Mouse (Mus musculus) liver, postnatal 0 days (tissue): Measurements from ENCODE around the gene Myo1d. TPM values are rescaled to one million over a fixed set of nuclear protein-coding genes. Genes with fewer than 3 reads are reported as not detected.
A peak's percentile ranks its signal among the peaks of the same experiment; 100 is the strongest.

Experiments used
- ATAC-seq: fragments of 200-750 bp; cut with Nextera tagmentation; 2 replicates; pipeline ENCODE4 v1.8.0; 2017; ENCODE audit warnings: mild to moderate bottlenecking, moderate library complexity
- DNase-seq: peaks from one replicate; pipeline ENCODE4 v3.0.0-alpha.2; 2016
- H3K27ac ChIP-seq: fragments of 300-500 bp; sonication (generic); 2 replicates; pipeline ENCODE4 v1.5.1; 2014; ENCODE audit warnings: antibody characterized with exemption, moderate library complexity, mild to moderate bottlenecking, low read depth
- H3K27me3 ChIP-seq: fragments of 300-500 bp; sonication (generic); 2 replicates; pipeline ENCODE4 v1.6.1; 2014; ENCODE audit warnings: low read length, control low read depth, mixed read lengths; ENCODE audit not compliant: insufficient read depth
- H3K36me3 ChIP-seq: fragments of 300-500 bp; sonication (generic); replicated peaks from 2 replicates; pipeline ENCODE4 v1.6.1; 2014; ENCODE audit warnings: mild to moderate bottlenecking, control low read depth, low read length, moderate library complexity, mixed read lengths; ENCODE audit not compliant: insufficient read depth
- H3K4me1 ChIP-seq: fragments of 300-500 bp; sonication (generic); 2 replicates; pipeline ENCODE4 v1.6.1; 2014; ENCODE audit warnings: antibody characterized with exemption, mild to moderate bottlenecking, control low read depth; ENCODE audit not compliant: insufficient read depth
- H3K4me2 ChIP-seq: fragments of 300-500 bp; sonication (generic); 2 replicates; pipeline ENCODE4 v1.6.1; 2014; ENCODE audit warnings: low read depth, mild to moderate bottlenecking, low read length, moderate library complexity, mixed read lengths
- H3K4me3 ChIP-seq: fragments of 300-500 bp; sonication (generic); 2 replicates; pipeline ENCODE4 v1.5.1; 2014; ENCODE audit warnings: low read depth, low read length
- H3K9ac ChIP-seq: fragments of 300-500 bp; sonication (generic); replicated peaks from 2 replicates; pipeline ENCODE4 v1.6.1; 2014; ENCODE audit warnings: mild to moderate bottlenecking, moderate library complexity
- H3K9me3 ChIP-seq: fragments of 300-500 bp; sonication (generic); 2 replicates; pipeline ENCODE4 v1.6.1; 2016; ENCODE audit warnings: mild to moderate bottlenecking, control low read depth, low read length, mixed read lengths
- CTCF ChIP-seq: sonication (generic); IDR thresholded peaks from 2 replicates; pipeline ENCODE4 v1.5.1; 2016; ENCODE audit warnings: antibody characterized with exemption, low read depth
- EP300 ChIP-seq: IDR thresholded peaks from 2 replicates; pipeline ENCODE4 v1.6.1; 2016; ENCODE audit warnings: antibody characterized with exemption, low read depth, mild to moderate bottlenecking
- WGBS: fragments of 180-500 bp; shearing (Covaris S2); extraction: QIAGEN DNeasy Blood & Tissue Kit; methylation state at CpG from one replicate; pipeline ENCODE4 v1.1.7; 2014; ENCODE audit not compliant: insufficient replicate concordance; 5-methylcytosine and 5-hydroxymethylcytosine counted together
- polyA plus RNA-seq: library from polyadenylated mRNA; unstranded; fragments of >200 nt; fragmentation: Nextera tagmentation; extraction: Ambion mirVana; gene quantifications from 2 replicates; pipeline ENCODE4 v1.2.1, GENCODE M21; 2015

The Myo1d gene
- polyA plus RNA-seq, 1 experiment from 2014 or later: 4.6 TPM

DNA sequence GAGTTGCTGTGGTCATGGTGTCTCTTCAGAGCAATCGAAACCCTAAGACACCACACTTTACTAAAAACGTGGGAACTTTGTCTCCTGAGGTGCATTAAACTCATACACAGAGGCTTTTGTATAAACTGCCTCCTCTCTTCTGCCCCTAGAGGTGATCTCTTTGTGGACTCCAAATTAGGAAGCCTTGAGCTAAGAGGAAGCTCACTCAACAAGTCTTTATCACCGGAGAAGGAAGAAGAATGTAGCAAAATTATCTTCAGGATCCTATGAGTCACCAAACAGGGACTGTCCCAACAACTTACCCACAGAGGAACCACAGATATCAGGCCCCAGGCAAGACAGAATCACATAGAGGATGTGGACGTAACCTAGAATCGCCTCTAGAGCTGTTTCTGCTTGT, 5.8 kb upstream of the Myo1d start:
- H3K36me3 ChIP-seq: no peaks in the 10 kb centered on the region
- no peak for DNase-seq
- WGBS: 42% methylated on average over 5 of the region's 5 CpGs
- peaks cover 26% of the 10 kb centered on the region for H3K4me1 ChIP-seq
- H3K9me3 ChIP-seq: no peaks in the 10 kb centered on the region
- no peak overlapping the region for H3K4me3 ChIP-seq
- H3K4me2 ChIP-seq: no peak overlapping the region
- TF ChIP-seq EP300 (no peak), CTCF (peak; percentile 59)
- ATAC-seq: no peak
- no peak overlapping the region for H3K9ac ChIP-seq
- H3K27ac ChIP-seq: peak overlapping the region; percentile 95
- H3K27me3 ChIP-seq: no peaks in the 10 kb centered on the region

DNA sequence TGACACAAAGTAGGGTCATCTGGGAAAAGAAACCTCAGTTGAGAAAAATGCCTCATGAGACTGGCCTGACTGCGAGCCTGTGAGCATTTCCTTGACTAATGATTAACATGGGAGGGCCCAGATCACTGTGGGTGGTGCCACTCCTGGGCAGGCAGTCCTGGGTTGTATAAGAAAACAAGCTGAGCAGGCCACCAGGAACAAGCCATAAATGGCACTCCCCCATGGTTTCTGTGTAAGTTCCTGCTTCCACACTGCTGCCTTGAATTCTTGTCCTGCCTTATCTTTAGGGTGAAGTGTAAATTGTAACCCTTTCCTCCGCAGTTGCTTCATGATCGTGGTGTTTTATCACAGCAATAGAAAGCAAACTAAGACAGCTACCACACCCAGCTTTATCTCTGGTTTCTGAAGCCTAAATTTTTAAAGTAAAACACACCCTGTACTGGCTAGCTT, 4.5 kb upstream of the Myo1d start:
- Histone ChIP-seq H3K36me3 (no peaks in the 10 kb centered on the region), H3K4me3 (peak overlapping the region; percentile 2), H3K27me3 (no peaks in the 10 kb centered on the region), H3K4me2 (peak overlapping the region; percentile 60), H3K27ac (peak overlapping the region; percentile 95), H3K4me1 (peaks cover 22% of the 10 kb centered on the region; the same call in 1 of the 2 replicates), H3K9ac (peak overlapping the region; percentile 61), H3K9me3 (no peaks in the 10 kb centered on the region)
- peak; percentile 74 for DNase-seq
- TF ChIP-seq EP300 (0 out of 2 replicates have a peak, but pooled peaks have one; percentile 51), CTCF (no peak)
- peak; percentile 62 for ATAC-seq
- 16% methylated on average over 3 of the region's 3 CpGs for WGBS

DNA sequence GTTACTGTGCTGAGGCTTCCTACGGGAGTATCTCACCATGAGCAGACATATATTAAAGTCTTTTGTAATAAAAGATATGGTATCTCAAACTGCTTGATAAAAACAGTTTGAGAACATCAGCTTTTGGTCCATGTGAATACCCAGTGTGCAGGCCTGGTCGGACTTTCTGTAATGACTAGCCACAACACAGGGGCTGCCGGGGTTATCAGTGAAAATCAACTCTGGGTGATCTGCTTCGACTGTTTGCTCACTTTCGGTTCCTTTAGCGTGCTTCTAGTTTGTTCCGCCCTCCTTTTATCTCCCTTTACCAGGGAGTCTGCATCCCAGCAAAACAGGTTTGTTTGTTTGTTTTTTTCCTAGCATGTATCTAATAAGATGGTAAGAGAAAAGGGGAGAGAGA, 3.6 kb upstream of the Myo1d start:
- ATAC-seq: no peak
- peak; percentile 35 for DNase-seq
- peak overlapping the region; percentile 60 for H3K4me2 ChIP-seq
- TF ChIP-seq CTCF (no peak), EP300 (peak; percentile 16; the same call in 1 of the 2 replicates)
- H3K9ac ChIP-seq: no peak overlapping the region
- no peaks in the 10 kb centered on the region for H3K36me3 ChIP-seq
- H3K27ac ChIP-seq: peak overlapping the region; percentile 95
- peaks cover 22% of the 10 kb centered on the region; the same call in 1 of the 2 replicates for H3K4me1 ChIP-seq
- no peaks in the 10 kb centered on the region for H3K9me3 ChIP-seq
- 33% methylated on average over 7 of the region's 7 CpGs for WGBS
- H3K27me3 ChIP-seq: no peaks in the 10 kb centered on the region
- no peak overlapping the region for H3K4me3 ChIP-seq

GRCm38 (mm10) chr11:80781535-80781934, 1.7 kb upstream of the Myo1d start:
- no peak overlapping the region for H3K4me3 ChIP-seq
- ATAC-seq (no peak), DNase-seq (no peak)
- WGBS: 91% methylated on average over 2 of the region's 2 CpGs
- H3K4me2 ChIP-seq: no peak overlapping the region
- H3K27me3 ChIP-seq: no peaks in the 10 kb centered on the region
- H3K9ac ChIP-seq: no peak overlapping the region
- H3K9me3 ChIP-seq: no peaks in the 10 kb centered on the region
- peaks cover 22% of the 10 kb centered on the region; the same call in 1 of the 2 replicates for H3K4me1 ChIP-seq
- no peak overlapping the region for H3K27ac ChIP-seq
- TF ChIP-seq CTCF: no peak
- no peak for TF ChIP-seq EP300
- no peaks in the 10 kb centered on the region for H3K36me3 ChIP-seq

GRCm38 (mm10) chr11:80778916-80779526, 804 bp downstream of the Myo1d start:
- DNase-seq: no peak
- 7% methylated on average over 18 of the region's 18 CpGs for WGBS
- H3K27me3 ChIP-seq: no peaks in the 10 kb centered on the region; the same call in 1 of the 2 replicates

DNA sequence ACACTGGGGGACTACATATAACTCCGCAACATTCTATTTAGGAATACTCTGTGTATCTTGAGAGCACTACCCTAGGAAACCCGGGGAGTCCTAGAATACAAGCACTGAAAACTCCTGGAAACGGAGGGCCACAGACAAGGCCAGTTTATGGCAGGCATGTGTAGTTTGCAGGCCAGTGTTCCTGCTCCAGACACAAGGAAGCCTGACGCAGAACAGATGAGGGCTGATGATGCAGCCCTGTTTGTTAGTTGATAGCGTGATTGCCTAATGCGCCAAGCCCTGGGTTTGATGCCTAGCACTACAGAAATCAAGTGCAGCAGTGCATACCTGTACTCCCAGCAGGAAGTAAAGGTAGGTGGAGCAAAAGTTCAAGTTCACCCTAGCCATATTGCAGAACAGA, 1.7 kb downstream of the Myo1d start:
- no peak for TF ChIP-seq EP300
- no peak for TF ChIP-seq CTCF
- 76% methylated on average over 6 of the region's 6 CpGs for WGBS
- ATAC-seq (no peak), DNase-seq (no peak)
- H3K4me3 ChIP-seq: peak overlapping the region; percentile 92
- H3K9me3 ChIP-seq: no peaks in the 10 kb centered on the region
- H3K36me3 ChIP-seq: no peaks in the 10 kb centered on the region
- no peaks in the 10 kb centered on the region; the same call in 1 of the 2 replicates for H3K27me3 ChIP-seq
- peak overlapping the region; percentile 91 for H3K4me2 ChIP-seq
- no peak overlapping the region for H3K9ac ChIP-seq
- no peak overlapping the region for H3K27ac ChIP-seq
- peaks cover 5% of the 10 kb centered on the region; the same call in 1 of the 2 replicates for H3K4me1 ChIP-seq

More at GRCm38 (mm10) chr11:80778916-80779526, 804 bp downstream of the Myo1d start:
- Histone ChIP-seq H3K9me3 (no peaks in the 10 kb centered on the region), H3K9ac (peak overlapping the region; percentile 86), H3K4me2 (peak overlapping the region; percentile 91), H3K4me1 (peaks cover 8% of the 10 kb centered on the region; the same call in 1 of the 2 replicates), H3K36me3 (no peaks in the 10 kb centered on the region), H3K4me3 (peak overlapping the region; percentile 92), H3K27ac (peak overlapping the region; percentile 96)
- no peak for ATAC-seq
- TF ChIP-seq EP300 (no peak), CTCF (no peak)
